Mouse (Mus musculus) forebrain, embryonic 14.5 days (tissue): Measurements from ENCODE around the gene Serpina3i. TPM values are rescaled to one million over a fixed set of nuclear protein-coding genes. Genes with fewer than 3 reads are reported as not detected.
"Not testable (repeated sequence)": the region's sequence is repeated elsewhere in the genome, so short reads cannot be mapped to it uniquely, and the experiment has no call there.

Experiments used
- ATAC-seq: fragments of 200-750 bp; cut with Nextera tagmentation; 2 replicates; pipeline ENCODE4 v1.8.0; 2017; ENCODE audit warnings: mild to moderate bottlenecking, moderate library complexity
- DNase-seq: peaks from one replicate; pipeline ENCODE4 v3.0.0-alpha.2; 2015; ENCODE audit warnings: low spot score
- H3K27ac ChIP-seq: fragments of 300-500 bp; sonication (generic); 2 replicates; pipeline ENCODE4 v1.5.1; 2014; ENCODE audit warnings: low read depth, mild to moderate bottlenecking, control low read depth, low read length, moderate library complexity
- H3K27me3 ChIP-seq: fragments of 300-500 bp; sonication (generic); replicated peaks from 2 replicates; pipeline ENCODE4 v1.6.1; 2014; ENCODE audit warnings: low read length, control low read depth, mixed read lengths; ENCODE audit not compliant: control insufficient read depth, insufficient read depth
- H3K36me3 ChIP-seq: fragments of 300-500 bp; sonication (generic); 2 replicates; pipeline ENCODE4 v1.6.1; 2014; ENCODE audit warnings: low read length, control low read depth; ENCODE audit not compliant: control insufficient read depth, insufficient read depth
- H3K4me1 ChIP-seq: fragments of 300-500 bp; sonication (generic); 2 replicates; pipeline ENCODE4 v1.6.1; 2014; ENCODE audit warnings: antibody characterized with exemption, low read length, control low read depth; ENCODE audit not compliant: control insufficient read depth, insufficient read depth
- H3K4me2 ChIP-seq: fragments of 300-500 bp; sonication (generic); 2 replicates; pipeline ENCODE4 v1.6.1; 2014; ENCODE audit warnings: mild to moderate bottlenecking, control low read depth, low read length
- H3K4me3 ChIP-seq: fragments of 300-500 bp; sonication (generic); 2 replicates; pipeline ENCODE4 v1.5.1; 2014; ENCODE audit warnings: low read depth, low read length, control low read depth
- H3K9ac ChIP-seq: fragments of 300-500 bp; sonication (generic); 2 replicates; pipeline ENCODE4 v1.6.1; 2014; ENCODE audit warnings: mild to moderate bottlenecking, low read length, control low read depth, moderate library complexity
- H3K9me3 ChIP-seq: fragments of 300-500 bp; sonication (generic); replicated peaks from 2 replicates; pipeline ENCODE4 v1.6.1; 2016; ENCODE audit warnings: low read length, control low read depth, mixed read lengths; ENCODE audit not compliant: control insufficient read depth
- WGBS: fragments of 180-500 bp; shearing (Covaris S2); extraction: QIAGEN DNeasy Blood & Tissue Kit; methylation state at CpG from one replicate; pipeline ENCODE4 v1.1.7; 2014; 5-methylcytosine and 5-hydroxymethylcytosine counted together
- polyA plus RNA-seq: library from polyadenylated mRNA; unstranded; fragments of >200 nt; fragmentation: Nextera tagmentation; extraction: Ambion mirVana; gene quantifications from 2 replicates; pipeline ENCODE4 v1.2.1, GENCODE M21; 2014

Gene Serpina3i
- polyA plus RNA-seq, 1 experiment from 2014 or later: not detected

- not testable (repeated sequence) for H3K4me3 ChIP-seq, H3K4me2 ChIP-seq, ATAC-seq, H3K36me3 ChIP-seq, H3K27me3 ChIP-seq, H3K9ac ChIP-seq, H3K9me3 ChIP-seq, H3K27ac ChIP-seq, H3K4me1 ChIP-seq, DNase-seq
- 88% methylated on average over 1 of the region's 1 CpGs for WGBS
These were observed 24.9 kb upstream of the Serpina3i start for GRCm38 (mm10) chr12:104238048-104238447.

DNA sequence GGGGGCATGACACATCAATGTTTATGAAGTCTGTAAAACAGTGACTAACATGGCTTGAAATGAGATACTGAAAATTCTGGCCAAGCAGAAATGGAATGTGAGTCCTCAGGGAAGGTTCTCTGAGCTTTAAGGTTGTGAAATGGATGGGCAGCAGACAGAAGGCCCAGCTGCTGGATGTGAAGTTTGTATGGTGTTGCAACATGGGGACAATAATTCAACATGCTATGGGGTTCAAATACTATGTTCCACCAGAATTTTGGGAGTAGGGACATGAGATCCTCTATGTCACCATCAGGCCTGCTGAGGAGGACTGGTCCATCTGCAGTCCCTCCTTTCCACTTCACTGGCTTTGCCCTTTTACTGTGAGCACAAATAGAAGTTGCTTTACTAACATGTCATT, 19.6 kb upstream of the Serpina3i start:
- Histone ChIP-seq H3K4me3 (no peak overlapping the region), H3K9me3 (no peaks in the 10 kb centered on the region), H3K4me1 (no peaks in the 10 kb centered on the region), H3K4me2 (no peak overlapping the region), H3K27ac (no peak overlapping the region), H3K9ac (no peak overlapping the region), H3K36me3 (no peaks in the 10 kb centered on the region), H3K27me3 (no peaks in the 10 kb centered on the region)
- DNase-seq: no peak
- no peak for ATAC-seq

GRCm38 (mm10) chr12:104245092-104245491, 17.8 kb upstream of the Serpina3i start:
- H3K27ac ChIP-seq: no peak overlapping the region
- no peaks in the 10 kb centered on the region for H3K9me3 ChIP-seq
- WGBS: 76% methylated on average over 1 of the region's 1 CpGs
- no peak overlapping the region for H3K4me2 ChIP-seq
- H3K36me3 ChIP-seq: no peaks in the 10 kb centered on the region
- H3K4me1 ChIP-seq: no peaks in the 10 kb centered on the region
- H3K27me3 ChIP-seq: no peaks in the 10 kb centered on the region
- ATAC-seq (no peak), DNase-seq (peak; percentile 30)
- no peak overlapping the region for H3K4me3 ChIP-seq
- H3K9ac ChIP-seq: no peak overlapping the region

DNA sequence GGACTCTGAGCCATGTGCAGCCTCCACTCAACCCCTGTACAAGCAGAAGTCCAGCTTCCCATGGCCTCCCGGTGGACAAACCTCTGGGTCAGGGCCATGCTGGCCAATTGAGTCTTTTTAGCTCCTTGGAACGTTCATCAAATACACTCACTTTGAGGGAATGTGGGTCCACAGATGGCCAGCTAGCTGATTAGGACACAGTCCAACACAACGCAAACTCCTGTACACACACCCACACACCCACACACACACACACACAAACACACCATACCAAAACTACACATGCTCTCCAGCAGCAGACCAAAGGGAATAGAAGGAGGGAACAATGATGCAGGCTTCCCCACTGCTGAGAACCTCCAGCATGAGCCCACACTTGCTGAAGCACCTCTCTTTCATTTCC, 17.3 kb upstream of the Serpina3i start:
- Histone ChIP-seq H3K4me3 (no peak overlapping the region), H3K27ac (no peak overlapping the region), H3K9ac (no peak overlapping the region), H3K27me3 (no peaks in the 10 kb centered on the region), H3K4me2 (no peak overlapping the region), H3K9me3 (no peaks in the 10 kb centered on the region), H3K36me3 (no peaks in the 10 kb centered on the region), H3K4me1 (no peaks in the 10 kb centered on the region)
- WGBS: 80% methylated on average over 3 of the region's 3 CpGs
- no peak for DNase-seq
- ATAC-seq: no peak

DNA sequence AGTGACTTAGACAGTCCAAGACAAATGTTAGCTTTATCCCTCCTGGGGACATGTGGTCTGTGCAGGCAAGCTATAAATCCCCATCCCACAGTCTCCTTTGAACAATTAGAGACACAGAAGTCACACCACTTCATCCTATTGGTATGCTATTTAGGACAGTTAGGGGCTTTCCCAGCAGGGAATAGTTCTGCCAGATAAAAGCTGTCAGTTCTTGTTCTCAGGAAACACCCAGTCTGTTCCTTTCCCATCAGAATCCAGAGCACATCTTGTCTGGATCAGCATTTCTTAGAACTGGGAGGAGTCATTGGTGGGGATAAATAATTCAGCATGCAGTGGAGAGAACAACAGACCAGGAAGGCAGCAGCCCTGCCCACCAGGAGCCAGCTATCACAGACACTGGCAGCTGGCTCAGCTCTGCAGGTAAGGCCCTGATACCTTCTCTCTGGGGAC, 15.3 kb upstream of the Serpina3i start:
- no peak overlapping the region for H3K9ac ChIP-seq
- no peaks in the 10 kb centered on the region for H3K36me3 ChIP-seq
- H3K27ac ChIP-seq: no peak overlapping the region
- no peak overlapping the region for H3K4me3 ChIP-seq
- no peak overlapping the region for H3K4me2 ChIP-seq
- no peaks in the 10 kb centered on the region for H3K27me3 ChIP-seq
- H3K4me1 ChIP-seq: no peaks in the 10 kb centered on the region
- peak; percentile 14 for DNase-seq
- peak; percentile 34; the same call in 1 of the 2 replicates for ATAC-seq
- no peaks in the 10 kb centered on the region for H3K9me3 ChIP-seq

- Histone ChIP-seq H3K4me2 (no peak overlapping the region), H3K9me3 (no peaks in the 10 kb centered on the region), H3K27me3 (no peaks in the 10 kb centered on the region), H3K9ac (no peak overlapping the region), H3K36me3 (no peaks in the 10 kb centered on the region), H3K4me3 (no peak overlapping the region), H3K27ac (no peak overlapping the region), H3K4me1 (no peaks in the 10 kb centered on the region)
- ATAC-seq (no peak), DNase-seq (no peak)
- 87% methylated on average over 3 of the region's 3 CpGs for WGBS
These were observed 14.7 kb upstream of the Serpina3i start for GRCm38 (mm10) chr12:104248231-104248630.

DNA sequence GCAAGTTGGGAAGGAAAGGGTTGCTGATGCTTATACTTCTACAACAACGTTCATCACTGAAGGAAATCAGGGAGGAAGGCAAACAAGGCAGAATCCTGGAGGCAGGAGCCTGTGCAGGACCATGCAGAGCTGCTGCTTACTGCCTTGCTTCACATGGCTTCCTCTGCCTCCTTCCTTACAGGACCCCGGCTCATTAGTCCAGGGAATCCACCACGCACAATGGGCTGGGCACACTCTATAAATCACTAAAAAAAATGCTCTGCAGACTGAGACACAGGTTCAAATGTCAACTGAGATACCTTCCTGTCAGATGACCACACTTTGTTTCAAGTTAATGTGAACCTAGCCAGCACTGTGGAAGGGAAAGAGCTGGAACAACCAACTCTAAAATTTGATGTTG, 1.9 kb upstream of the Serpina3i start:
- Histone ChIP-seq H3K4me3 (no peak overlapping the region), H3K9ac (no peak overlapping the region), H3K27ac (no peak overlapping the region), H3K9me3 (no peaks in the 10 kb centered on the region), H3K36me3 (no peaks in the 10 kb centered on the region), H3K4me1 (no peaks in the 10 kb centered on the region), H3K4me2 (no peak overlapping the region), H3K27me3 (no peaks in the 10 kb centered on the region)
- no peak for DNase-seq
- ATAC-seq: no peak
- WGBS: 53% methylated on average over 3 of the region's 3 CpGs

GRCm38 (mm10) chr12:104266374-104266773, 3.5 kb downstream of the Serpina3i start:
- Histone ChIP-seq H3K9me3 (no peaks in the 10 kb centered on the region), H3K4me2 (no peak overlapping the region), H3K27ac (no peak overlapping the region), H3K36me3 (no peaks in the 10 kb centered on the region), H3K27me3 (no peaks in the 10 kb centered on the region), H3K9ac (no peak overlapping the region), H3K4me3 (no peak overlapping the region), H3K4me1 (no peaks in the 10 kb centered on the region)
- WGBS: 82% methylated on average over 3 of the region's 3 CpGs
- ATAC-seq: no peak
- DNase-seq: no peak

GRCm38 (mm10) chr12:104278216-104279055, 15.5 kb downstream of the Serpina3i start:
- Histone ChIP-seq H3K9me3 (no peaks in the 10 kb centered on the region; the same call in 1 of the 2 replicates), H3K27me3 (no peaks in the 10 kb centered on the region), H3K9ac (no peak overlapping the region), H3K27ac (no peak overlapping the region), H3K4me1 (no peaks in the 10 kb centered on the region; the same call in 1 of the 2 replicates), H3K36me3 (no peaks in the 10 kb centered on the region), H3K4me3 (no peak overlapping the region), H3K4me2 (peak overlapping the region; percentile 15)
- WGBS: 48% methylated on average over 18 of the region's 18 CpGs
- DNase-seq (peak; percentile 82), ATAC-seq (peak; percentile 75)
